Mouse (Mus musculus) frontal cortex, postnatal 36 days (tissue): ENCODE data around the gene Oma1.

ENCODE experiments used
- DNase-seq, 2 experiments: peaks; one replicate each; pipeline ENCODE4 v3.0.0; 2022; ENCODE audit warnings: low spot score in 2 of 2

Oma1 gene

GRCm38 (mm10) chr4:103357457-103357856, 43.8 kb downstream of the Oma1 start:
- DNase-seq: no peak

- no peak for DNase-seq
These were observed 45.4 kb downstream of the Oma1 start for GRCm38 (mm10) chr4:103358941-103359448.

GRCm38 (mm10) chr4:103382171-103382570, 68.6 kb downstream of the Oma1 start:
- no peak for DNase-seq

- DNase-seq: no peak
These were observed 71.4 kb downstream of the Oma1 start for GRCm38 (mm10) chr4:103385031-103385430.

- no peak for DNase-seq
These were observed 72.5 kb downstream of the Oma1 start for GRCm38 (mm10) chr4:103385835-103386787.

- DNase-seq: no peak
These were observed 73.7 kb downstream of the Oma1 start for GRCm38 (mm10) chr4:103387292-103387691.

GRCm38 (mm10) chr4:103388530-103389178, 75.0 kb downstream of the Oma1 start:
- DNase-seq: no peak

GRCm38 (mm10) chr4:103389583-103389982, 76.0 kb downstream of the Oma1 start:
- DNase-seq: no peak

- DNase-seq: no peak
These were observed 76.9 kb downstream of the Oma1 start for GRCm38 (mm10) chr4:103390499-103390898.

- DNase-seq: no peak
These were observed 81.5 kb downstream of the Oma1 start for GRCm38 (mm10) chr4:103395066-103395465.

- DNase-seq: no peak
These were observed 82.3 kb downstream of the Oma1 start for GRCm38 (mm10) chr4:103395905-103396304.

GRCm38 (mm10) chr4:103396876-103397275, 83.3 kb downstream of the Oma1 start:
- no peak for DNase-seq

- DNase-seq: no peak
These were observed 89.0 kb downstream of the Oma1 start for GRCm38 (mm10) chr4:103402581-103402980.

- DNase-seq: no peak
These were observed 91.7 kb downstream of the Oma1 start for GRCm38 (mm10) chr4:103405321-103405720.

GRCm38 (mm10) chr4:103410217-103410799, 96.7 kb downstream of the Oma1 start:
- DNase-seq: no peak
